Mouse (Mus musculus): Measurements from ENCODE around the gene Nwd1.
A peak's percentile ranks its signal among the peaks of the same experiment; 100 is the strongest.

Nwd1 gene

DNA sequence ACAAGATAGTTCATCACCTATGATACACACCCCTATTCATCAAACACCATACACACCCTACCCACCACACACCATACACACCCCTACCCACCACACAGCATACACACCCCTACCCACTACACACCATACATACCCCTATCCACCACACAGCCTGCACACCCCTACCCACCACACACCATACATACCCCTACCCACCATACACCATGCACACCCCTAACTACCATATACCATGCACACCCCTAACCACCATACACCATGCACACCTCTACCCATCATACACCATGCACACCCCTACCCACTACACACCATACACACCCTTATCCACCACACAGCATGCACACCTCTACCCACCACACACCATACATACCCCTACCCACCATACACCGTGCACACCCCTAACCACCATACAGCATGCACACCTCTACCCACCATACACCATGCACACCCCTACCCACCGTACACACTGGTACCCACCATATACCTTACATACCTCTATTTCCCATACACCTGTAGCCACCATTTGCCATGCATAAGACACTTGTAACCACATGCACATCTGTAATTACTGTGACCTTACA, 51.9 kb downstream of the Nwd1 start:
- DNase-seq (ENCODE audit: low spot score in 2 of 2): no peak

- no peak for DNase-seq (ENCODE audit: low spot score in 2 of 2)
Observed at GRCm38 (mm10) chr8:72712569-72712968, 66.1 kb downstream of the Nwd1 start.

- DNase-seq (ENCODE audit: low spot score in 2 of 2): no peak
Observed at GRCm38 (mm10) chr8:72716594-72716993, 70.1 kb downstream of the Nwd1 start.

DNA sequence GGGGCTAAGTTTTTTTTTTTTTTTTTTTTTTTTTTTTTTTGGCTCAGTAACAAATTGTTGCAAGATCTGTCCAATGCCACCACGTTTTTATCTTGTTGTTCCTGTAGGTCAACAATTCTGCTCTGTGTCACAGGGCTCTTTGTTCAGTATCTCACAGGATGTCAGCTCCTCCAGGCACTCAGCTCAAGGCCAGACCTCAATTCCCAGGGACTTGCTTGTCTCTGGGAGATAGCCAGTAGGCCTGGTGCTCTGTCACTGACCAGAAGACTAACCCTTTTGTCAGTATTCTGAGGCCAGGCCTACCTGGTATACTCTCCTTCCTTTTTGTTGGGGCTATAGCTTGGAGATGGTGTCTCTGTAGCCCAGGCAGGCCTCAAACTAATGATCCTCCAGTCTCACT, 74.0 kb downstream of the Nwd1 start:
- DNase-seq (ENCODE audit: low spot score in 2 of 2): no peak

- DNase-seq (ENCODE audit: low spot score in 2 of 2): peak; percentile 96 to 97
Observed at GRCm38 (mm10) chr8:72722769-72723650, 76.5 kb downstream of the Nwd1 start, which contains the start of gene Sin3b. Gene Sin3b (plus strand): TSS chr8:72723285.

GRCm38 (mm10) chr8:72723651-72724001, 77.1 kb downstream of the Nwd1 start:
- peak; percentile 19 to 70 for DNase-seq (ENCODE audit: low spot score in 2 of 2)

DNA sequence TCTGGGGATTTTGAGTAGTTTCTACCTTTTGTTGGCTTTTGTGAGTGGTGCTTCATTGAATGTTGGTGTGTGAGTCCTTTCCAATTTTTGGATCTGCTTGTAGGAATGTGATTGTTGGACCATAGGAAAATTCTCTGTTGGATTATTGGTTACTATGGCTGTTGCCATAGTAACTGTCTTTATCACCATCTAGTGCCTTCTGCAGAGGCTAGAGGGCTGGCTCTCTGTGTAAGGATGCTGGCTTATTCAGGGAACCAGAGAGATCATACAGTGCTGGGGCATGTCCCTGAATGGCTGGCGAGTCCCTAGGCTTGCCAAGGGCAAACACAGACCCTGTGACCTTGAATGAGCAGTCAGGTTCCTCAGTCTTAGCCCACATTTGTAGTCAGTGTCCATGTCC, 82.1 kb downstream of the Nwd1 start:
- no peak for DNase-seq (ENCODE audit: low spot score in 2 of 2)

GRCm38 (mm10) chr8:72735001-72735400, 88.5 kb downstream of the Nwd1 start:
- DNase-seq (ENCODE audit: low spot score in 2 of 2): no peak

GRCm38 (mm10) chr8:72736868-72737267, 90.4 kb downstream of the Nwd1 start:
- no peak for DNase-seq (ENCODE audit: low spot score in 2 of 2)

DNA sequence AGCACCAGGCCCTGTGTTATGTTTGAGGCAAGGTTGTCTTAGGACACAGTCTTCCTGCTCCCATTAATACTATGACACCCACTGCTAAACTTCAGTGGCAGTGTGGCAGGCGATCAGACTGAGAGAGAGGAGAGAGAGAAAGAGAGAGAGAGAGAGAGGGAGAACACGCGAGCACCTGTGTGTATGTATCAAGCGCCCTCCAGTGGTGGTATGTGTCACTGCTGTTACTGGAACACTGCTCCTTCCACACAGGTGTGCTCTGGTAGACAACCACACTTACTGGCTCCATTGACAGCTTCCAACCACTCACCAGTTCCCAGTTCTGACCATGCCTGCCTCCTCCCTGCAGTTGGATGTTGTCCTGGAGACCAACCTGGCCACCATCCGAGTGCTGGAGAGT, 99.5 kb downstream of the Nwd1 start:
- DNase-seq (ENCODE audit: low spot score in 2 of 2): peak; percentile 42 to 76

DNA sequence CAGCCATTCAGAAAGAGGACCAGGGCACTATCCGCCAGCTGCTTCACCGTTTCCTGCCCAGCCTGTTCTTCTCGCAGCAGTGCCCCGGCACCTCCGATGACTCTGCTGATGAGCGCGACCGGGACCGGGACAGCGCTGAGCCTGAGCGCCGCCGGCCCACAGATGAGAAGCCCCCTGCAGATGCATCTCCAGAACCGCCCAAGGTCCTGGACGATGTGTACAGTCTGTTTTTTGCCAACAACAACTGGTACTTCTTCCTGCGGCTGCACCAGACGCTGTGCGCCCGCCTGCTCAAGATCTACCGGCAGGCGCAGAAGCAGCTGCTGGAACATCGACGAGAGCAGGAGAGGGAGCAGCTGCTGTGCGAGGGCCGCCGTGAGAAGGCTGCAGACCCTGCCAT, 103.3 kb downstream of the Nwd1 start:
- peak in 1 of 2 experiments; percentile 64 for DNase-seq (ENCODE audit: low spot score in 2 of 2)

DNA sequence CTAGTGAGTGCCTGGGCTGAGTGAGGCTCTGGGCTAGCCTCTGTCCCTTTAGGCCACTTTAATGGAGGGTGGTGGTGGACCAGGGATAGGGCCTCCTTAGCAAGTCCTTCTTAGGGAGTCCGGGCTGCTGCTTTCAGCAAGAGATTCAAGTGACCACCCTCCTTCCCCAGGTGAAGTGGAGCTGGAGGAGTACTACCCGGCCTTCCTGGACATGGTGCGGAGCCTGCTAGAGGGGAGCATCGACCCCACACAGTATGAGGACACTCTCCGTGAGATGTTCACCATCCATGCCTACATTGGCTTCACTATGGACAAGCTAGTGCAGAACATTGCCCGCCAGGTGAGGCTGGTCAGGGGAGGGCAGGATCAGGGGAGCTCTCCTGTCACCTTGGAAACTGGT, 103.8 kb downstream of the Nwd1 start:
- peak in 1 of 2 experiments; percentile 56 for DNase-seq (ENCODE audit: low spot score in 2 of 2)

DNA sequence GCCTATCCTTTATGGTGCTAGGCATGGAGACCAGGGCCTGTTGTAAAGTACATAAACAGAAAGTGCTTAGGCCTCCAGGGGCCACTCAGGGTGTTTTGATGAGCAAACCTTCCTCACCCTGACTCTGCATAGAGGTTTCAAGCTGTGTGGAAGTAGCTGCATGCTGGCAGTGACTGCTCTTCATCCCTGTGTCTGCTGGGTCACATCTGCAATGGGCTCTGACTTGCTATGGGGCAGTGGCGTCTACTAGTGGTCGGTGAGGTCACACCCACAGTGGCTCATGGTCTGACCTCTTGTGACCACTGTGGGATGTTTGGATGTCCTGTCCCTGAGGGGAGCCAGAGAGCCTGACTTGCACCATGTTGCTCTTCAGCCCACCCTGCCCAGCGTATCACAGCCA, 104.6 kb downstream of the Nwd1 start:
- peak; percentile 8 to 48 for DNase-seq (ENCODE audit: low spot score in 2 of 2)

DNA sequence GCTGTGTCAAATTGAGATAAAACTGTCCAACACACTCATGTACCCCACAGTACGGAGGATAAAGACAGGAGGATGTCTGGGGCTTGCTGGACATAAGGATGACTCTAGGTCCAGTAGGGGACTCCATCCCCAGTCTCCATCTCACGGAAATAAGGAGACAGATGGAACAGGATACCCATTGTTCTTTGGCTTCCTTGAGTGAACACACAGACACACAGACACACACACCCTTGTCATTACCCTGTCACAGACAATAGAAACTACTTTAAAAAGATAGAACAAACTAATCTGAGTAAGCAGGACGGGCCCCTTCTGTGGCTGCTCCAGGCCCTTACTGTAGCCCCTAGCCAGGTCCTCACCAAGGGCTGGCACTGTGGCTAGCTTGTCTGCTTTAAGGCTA, 105.8 kb downstream of the Nwd1 start:
- DNase-seq (ENCODE audit: low spot score in 2 of 2): peak in 1 of 2 experiments; percentile 34

- DNase-seq (ENCODE audit: low spot score in 2 of 2): peak; percentile 6 to 48
Observed at GRCm38 (mm10) chr8:72753165-72753564, 106.7 kb downstream of the Nwd1 start.

DNA sequence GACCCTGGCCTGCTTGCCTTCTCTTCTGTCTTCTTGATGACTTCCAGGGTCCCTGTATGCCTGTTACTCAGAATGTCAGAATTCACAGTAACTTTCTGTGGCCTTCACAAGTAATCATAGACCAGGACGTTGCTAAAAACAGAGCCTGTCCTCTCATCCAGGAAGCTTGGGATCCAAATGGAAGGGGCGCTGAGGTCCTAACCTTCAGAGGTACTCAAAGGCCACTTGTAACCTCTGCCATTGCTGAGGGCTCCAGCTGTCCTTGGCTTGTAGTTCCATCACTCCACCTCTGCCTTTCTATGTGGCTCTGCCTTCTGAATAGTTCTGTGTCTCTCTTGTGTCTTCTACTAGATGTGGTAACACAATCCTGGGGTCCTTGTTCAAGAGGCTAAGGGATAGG, 107.3 kb downstream of the Nwd1 start:
- peak in 1 of 2 experiments; percentile 21 for DNase-seq (ENCODE audit: low spot score in 2 of 2)

- DNase-seq (ENCODE audit: low spot score in 2 of 2): peak in 1 of 2 experiments; percentile 46
Observed at GRCm38 (mm10) chr8:72756031-72756430, 109.5 kb downstream of the Nwd1 start.

GRCm38 (mm10) chr8:72756771-72757390, 110.4 kb downstream of the Nwd1 start:
- peak; percentile 11 to 60 for DNase-seq (ENCODE audit: low spot score in 2 of 2)

DNA sequence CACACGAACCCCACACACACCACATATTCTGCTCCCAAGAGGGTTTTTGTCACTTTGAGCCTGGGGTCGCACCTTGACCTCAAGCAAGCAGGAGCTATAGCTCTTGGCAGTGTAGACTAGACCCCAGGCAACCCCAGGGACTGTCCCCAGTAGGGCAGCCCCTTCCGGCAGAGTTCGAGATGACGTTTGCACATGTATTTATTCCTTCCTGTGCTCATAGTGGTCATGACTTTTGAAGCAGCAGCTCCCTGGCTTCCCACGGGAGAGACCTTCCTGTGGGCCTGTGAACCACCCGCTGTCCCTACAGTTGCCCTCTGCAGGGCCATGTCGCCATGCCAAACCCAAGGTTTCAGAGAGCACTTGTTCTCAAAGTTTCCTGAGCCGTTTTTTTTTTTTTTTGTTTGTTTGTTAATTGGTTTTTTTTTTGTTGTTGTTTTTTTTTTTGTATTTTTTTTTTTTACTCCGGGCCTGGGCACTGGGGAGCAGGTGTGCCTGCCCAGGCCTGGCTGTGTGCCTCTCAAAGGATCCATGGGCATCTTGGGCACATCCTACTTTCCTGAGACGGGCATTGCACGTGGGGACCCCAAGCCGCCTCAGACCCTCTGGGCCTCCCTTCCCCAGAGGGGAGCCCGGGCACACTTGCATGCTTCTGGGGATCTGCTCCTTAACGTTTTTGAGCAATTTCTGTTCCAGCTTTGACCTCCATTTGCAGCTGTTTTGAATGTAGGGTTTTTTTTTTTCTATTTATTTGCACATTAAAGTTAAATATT, 111.1 kb downstream of the Nwd1 start:
- DNase-seq (ENCODE audit: low spot score in 2 of 2): peak; percentile 11 to 57

GRCm38 (mm10) chr8:72758310-72758709, 111.8 kb downstream of the Nwd1 start:
- peak in 1 of 2 experiments; percentile 43 for DNase-seq (ENCODE audit: low spot score in 2 of 2)

DNA sequence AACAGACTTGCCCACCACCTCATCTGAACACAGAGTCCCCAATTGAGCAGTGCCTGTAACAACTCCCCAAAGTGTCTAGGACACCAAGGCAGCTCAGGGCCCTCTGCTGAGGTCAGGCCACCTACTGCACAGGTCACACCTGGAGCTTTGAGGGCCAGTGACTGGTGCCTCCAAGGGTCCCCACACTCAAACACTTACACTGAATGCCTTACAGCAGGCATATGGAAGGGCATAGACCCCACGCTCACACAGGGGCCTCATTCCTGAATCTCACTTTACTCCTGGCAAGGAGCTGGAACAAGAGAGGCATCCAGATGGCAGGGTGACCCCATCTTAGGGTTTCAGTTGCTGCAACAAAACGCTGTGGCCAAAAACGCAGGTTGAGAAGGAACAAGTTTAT, 113.7 kb downstream of the Nwd1 start:
- DNase-seq (ENCODE audit: low spot score in 2 of 2): peak in 1 of 2 experiments; percentile 51

Data from spleen, postnatal 4 days (tissue).